Mouse (Mus musculus): ENCODE measurements around the gene Rps3a1.

Gene Rps3a1

GRCm38 (mm10) chr3:86142263-86142933, at the start of gene Rps3a1:
Gene Rps3a1, minus strand, starts transcription at chr3:86142702.
- peak; percentile 93 to 99 for DNase-seq (ENCODE audit: low spot score in 2 of 2)

GRCm38 (mm10) chr3:86187736-86188389, 45.4 kb upstream of the Rps3a1 start:
- no peak for DNase-seq (ENCODE audit: low spot score in 2 of 2)

GRCm38 (mm10) chr3:86184546-86184945, 42.0 kb upstream of the Rps3a1 start:
- DNase-seq (ENCODE audit: low spot score in 2 of 2) = no peak

GRCm38 (mm10) chr3:86181107-86181506, 38.6 kb upstream of the Rps3a1 start:
- no peak for DNase-seq (ENCODE audit: low spot score in 2 of 2)

- DNase-seq (ENCODE audit: low spot score in 2 of 2) = no peak
Measured at GRCm38 (mm10) chr3:86179714-86180113, 37.2 kb upstream of the Rps3a1 start.

- no peak for DNase-seq (ENCODE audit: low spot score in 2 of 2)
Measured at GRCm38 (mm10) chr3:86168841-86169425, 26.4 kb upstream of the Rps3a1 start.

GRCm38 (mm10) chr3:86149521-86149920, 7.0 kb upstream of the Rps3a1 start:
- DNase-seq (ENCODE audit: low spot score in 2 of 2) = no peak

- DNase-seq (ENCODE audit: low spot score in 2 of 2) = no peak
Measured at GRCm38 (mm10) chr3:86149063-86149462, 6.6 kb upstream of the Rps3a1 start.

GRCm38 (mm10) chr3:86143343-86143742, 841 bp upstream of the Rps3a1 start:
- DNase-seq (ENCODE audit: low spot score in 2 of 2) = no peak

GRCm38 (mm10) chr3:86142934-86143317, 424 bp upstream of the Rps3a1 start:
- DNase-seq (ENCODE audit: low spot score in 2 of 2) = no peak

- DNase-seq (ENCODE audit: low spot score in 2 of 2) = no peak
Measured at GRCm38 (mm10) chr3:86141886-86142262, 628 bp downstream of the Rps3a1 start.

- no peak for DNase-seq (ENCODE audit: low spot score in 2 of 2)
Measured at GRCm38 (mm10) chr3:86141366-86141765, 1.1 kb downstream of the Rps3a1 start.

GRCm38 (mm10) chr3:86139660-86140059, 2.8 kb downstream of the Rps3a1 start:
- DNase-seq (ENCODE audit: low spot score in 2 of 2) = no peak

- no peak for DNase-seq (ENCODE audit: low spot score in 2 of 2)
Measured at GRCm38 (mm10) chr3:86136936-86137574, 5.4 kb downstream of the Rps3a1 start.

GRCm38 (mm10) chr3:86135886-86136563, 6.5 kb downstream of the Rps3a1 start:
- DNase-seq (ENCODE audit: low spot score in 2 of 2) = no peak

GRCm38 (mm10) chr3:86134939-86135638, 7.4 kb downstream of the Rps3a1 start:
- DNase-seq (ENCODE audit: low spot score in 2 of 2) = no peak

- DNase-seq (ENCODE audit: low spot score in 2 of 2) = peak in 1 of 2 experiments; percentile 86
Measured at GRCm38 (mm10) chr3:86129757-86130156, 12.7 kb downstream of the Rps3a1 start.

- no peak for DNase-seq (ENCODE audit: low spot score in 2 of 2)
Measured at GRCm38 (mm10) chr3:86123251-86123746, 19.2 kb downstream of the Rps3a1 start.

GRCm38 (mm10) chr3:86122156-86122555, 20.3 kb downstream of the Rps3a1 start:
- no peak for DNase-seq (ENCODE audit: low spot score in 2 of 2)

GRCm38 (mm10) chr3:86119237-86119932, 23.1 kb downstream of the Rps3a1 start:
- no peak for DNase-seq (ENCODE audit: low spot score in 2 of 2)

GRCm38 (mm10) chr3:86116951-86117350, 25.6 kb downstream of the Rps3a1 start:
- no peak for DNase-seq (ENCODE audit: low spot score in 2 of 2)
